Mouse (Mus musculus) splenic B cell, adult 2 months (primary cell): Measurements from ENCODE around the gene Mtif3.
"Not testable (repeated sequence)": the region's sequence is repeated elsewhere in the genome, so short reads cannot be mapped to it uniquely, and the experiment has no call there.

ENCODE experiments used
- DNase-seq: peaks from one replicate; pipeline ENCODE4 v3.0.0-alpha.2; 2011; ENCODE audit warnings: low read depth, low spot score
- H3K27me3 ChIP-seq: 2 replicates; pipeline ENCODE4 v1.6.1; 2012; ENCODE audit warnings: mild to moderate bottlenecking, low read length, moderate library complexity, mixed read lengths; ENCODE audit not compliant: control insufficient read depth, poor library complexity, insufficient read depth, severe bottlenecking
- H3K36me3 ChIP-seq: 2 replicates; pipeline ENCODE4 v1.6.1; 2012; ENCODE audit warnings: mild to moderate bottlenecking, low read length, moderate library complexity, mixed read lengths; ENCODE audit not compliant: control insufficient read depth, poor library complexity, insufficient read depth, severe bottlenecking

Mtif3 gene

DNA sequence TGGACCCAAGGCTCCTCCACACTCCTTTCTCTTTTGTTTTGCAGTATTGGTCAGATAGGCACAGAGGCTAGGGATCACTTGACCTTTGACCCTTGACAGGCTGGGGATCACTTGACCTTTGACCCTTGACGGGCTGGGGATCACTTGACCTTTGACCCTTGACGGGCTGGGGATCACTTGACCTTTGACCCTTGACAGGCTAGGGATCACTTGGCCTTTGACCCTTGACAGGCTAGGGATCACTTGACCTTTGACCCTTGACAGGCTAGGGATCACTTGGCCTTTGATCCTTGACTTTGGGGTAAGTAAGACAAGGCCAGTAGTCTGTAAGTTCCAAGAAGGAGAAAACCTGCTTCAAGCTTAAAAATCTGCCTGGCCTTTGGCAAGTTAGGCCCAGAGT, 21.7 kb downstream of the Mtif3 start:
- not testable (repeated sequence) for DNase-seq

GRCm38 (mm10) chr5:146940219-146940618, 23.4 kb downstream of the Mtif3 start:
- H3K36me3 ChIP-seq: no peaks in the 10 kb centered on the region
- no peaks in the 10 kb centered on the region for H3K27me3 ChIP-seq
- DNase-seq: peak; percentile 63

More for the DNA sequence above, 21.7 kb downstream of the Mtif3 start:
- not testable (repeated sequence) for H3K27me3 ChIP-seq, H3K36me3 ChIP-seq

GRCm38 (mm10) chr5:146939109-146939796, 24.3 kb downstream of the Mtif3 start:
- Histone ChIP-seq H3K27me3 (no peaks in the 10 kb centered on the region), H3K36me3 (no peaks in the 10 kb centered on the region)
- DNase-seq: no peak

DNA sequence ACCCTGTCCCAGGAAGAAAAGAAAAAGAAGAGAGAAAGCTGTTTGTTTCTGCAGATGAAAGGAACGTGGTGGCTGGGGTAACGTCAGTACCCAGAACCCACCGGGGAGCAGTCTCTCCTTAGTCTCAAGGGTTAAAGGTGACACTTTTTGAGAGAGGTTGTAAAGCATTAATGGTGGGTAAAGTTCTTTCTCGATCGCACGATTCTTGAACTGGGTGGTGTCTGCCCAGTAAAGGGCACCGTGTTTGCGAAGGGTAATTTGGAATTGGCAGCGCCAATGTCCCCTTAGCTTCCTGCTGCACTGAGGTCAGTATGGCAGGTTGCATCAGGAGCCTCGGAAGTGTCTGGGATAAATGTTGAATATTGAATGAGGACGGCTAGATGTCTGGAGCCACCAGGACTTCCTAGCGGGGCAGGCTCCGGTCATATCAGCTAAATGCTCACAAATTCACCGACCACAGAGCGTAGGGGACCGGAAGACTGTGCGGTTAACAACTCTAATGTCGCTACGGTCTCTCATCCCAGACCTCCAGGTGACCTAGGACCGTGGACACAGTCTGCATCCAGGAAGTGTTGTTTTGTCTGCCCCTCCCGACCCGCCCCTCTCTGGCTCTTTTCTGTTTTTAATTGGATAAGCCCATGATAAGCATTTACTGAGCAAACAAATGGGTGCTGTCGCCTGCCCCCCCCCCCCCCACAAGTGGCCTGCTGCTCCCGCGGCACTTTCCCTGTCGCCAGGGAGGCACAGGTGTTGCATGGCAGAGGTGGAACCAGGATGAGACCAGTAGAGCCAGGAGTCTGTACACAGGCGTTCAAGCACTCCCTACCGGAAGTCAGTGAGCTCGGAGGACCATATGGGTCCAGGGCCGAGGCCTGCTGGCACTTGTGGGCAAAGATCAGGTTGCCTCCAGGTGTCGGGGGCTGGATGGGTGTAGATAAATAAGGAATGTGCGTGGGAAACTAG, 25.8 kb downstream of the Mtif3 start:
- Histone ChIP-seq H3K27me3 (no peaks in the 10 kb centered on the region), H3K36me3 (no peaks in the 10 kb centered on the region)
- no peak for DNase-seq

- H3K36me3 ChIP-seq: no peaks in the 10 kb centered on the region
- no peaks in the 10 kb centered on the region for H3K27me3 ChIP-seq
- no peak for DNase-seq
These were observed 30.1 kb downstream of the Mtif3 start for GRCm38 (mm10) chr5:146933466-146933865.

DNA sequence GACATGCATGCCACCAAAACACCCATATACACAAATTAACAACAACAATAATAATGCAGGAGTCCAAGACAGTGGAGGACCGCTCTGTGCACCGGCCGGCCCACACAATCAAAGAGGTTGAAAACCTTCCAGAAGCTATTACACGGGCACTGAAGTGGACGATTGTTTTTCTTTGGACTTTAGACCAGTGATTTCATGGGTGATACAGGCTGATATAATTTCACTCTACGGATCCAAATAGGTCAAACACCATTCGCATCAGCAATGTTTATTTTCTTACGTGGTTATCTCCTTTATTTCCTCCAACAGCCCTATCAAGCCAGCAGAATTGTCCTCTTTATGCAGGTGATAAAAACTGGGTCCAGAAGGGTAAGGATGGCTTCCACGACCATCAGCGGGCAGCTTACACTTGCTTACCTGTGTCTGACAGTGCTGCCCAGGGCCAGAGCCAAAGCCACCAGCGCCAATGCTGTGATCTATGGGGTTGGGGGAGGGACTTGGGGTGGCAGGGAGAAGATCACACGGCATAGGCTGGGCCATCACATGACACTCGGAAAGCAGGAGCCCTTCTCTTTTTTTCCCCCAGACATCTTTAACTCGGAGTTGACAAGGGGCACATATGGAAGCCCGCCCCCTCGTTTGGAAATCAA, 31.6 kb downstream of the Mtif3 start:
- H3K36me3 ChIP-seq: no peaks in the 10 kb centered on the region
- DNase-seq: no peak
- no peaks in the 10 kb centered on the region for H3K27me3 ChIP-seq

- no peaks in the 10 kb centered on the region for H3K36me3 ChIP-seq
These were observed 32.2 kb downstream of the Mtif3 start for GRCm38 (mm10) chr5:146931422-146931821.

DNA sequence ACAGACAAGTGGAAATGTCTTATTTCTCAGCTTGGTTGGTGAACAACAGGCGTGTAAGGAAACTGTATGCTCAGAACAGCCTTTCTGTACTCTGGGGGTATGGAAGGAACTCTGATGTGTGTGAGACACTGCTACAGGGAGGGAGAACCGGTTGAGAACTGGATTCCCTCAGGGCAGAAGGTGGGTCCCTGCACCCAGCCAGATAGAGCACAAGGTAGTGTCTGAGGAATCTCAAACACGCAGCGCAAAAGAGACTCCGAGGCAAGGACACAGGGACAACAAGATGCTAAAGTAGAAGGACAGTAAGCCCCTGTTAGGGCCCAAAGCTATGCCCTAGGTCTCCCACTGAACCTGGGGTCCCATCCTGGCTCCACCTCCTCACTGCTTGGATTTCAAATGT, 36.9 kb downstream of the Mtif3 start:
- Histone ChIP-seq H3K27me3 (no peaks in the 10 kb centered on the region), H3K36me3 (no peaks in the 10 kb centered on the region)
- no peak for DNase-seq

More at GRCm38 (mm10) chr5:146931422-146931821, 32.2 kb downstream of the Mtif3 start:
- DNase-seq: no peak
- no peaks in the 10 kb centered on the region for H3K27me3 ChIP-seq

DNA sequence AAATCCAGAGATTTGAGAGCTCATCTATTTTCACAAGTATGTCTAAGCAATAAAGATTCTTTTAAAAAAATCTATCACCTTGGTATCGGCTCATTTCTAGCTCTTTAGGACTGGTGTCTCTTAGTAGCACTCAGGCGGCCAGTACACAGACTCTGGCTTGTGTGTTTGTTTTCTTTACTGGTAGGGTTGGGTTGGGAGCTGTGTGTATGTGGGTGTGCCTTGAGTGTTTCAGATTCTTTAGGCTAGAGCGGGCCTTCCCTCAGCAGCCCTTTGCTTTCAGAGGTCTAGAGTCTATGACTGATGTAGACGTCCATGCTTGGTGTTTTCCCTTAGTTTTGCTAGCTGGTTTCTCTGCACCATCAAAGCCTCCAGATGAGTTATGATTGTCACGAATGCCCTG, 40.1 kb downstream of the Mtif3 start:
- no peaks in the 10 kb centered on the region for H3K36me3 ChIP-seq
- no peaks in the 10 kb centered on the region for H3K27me3 ChIP-seq
- DNase-seq: no peak

DNA sequence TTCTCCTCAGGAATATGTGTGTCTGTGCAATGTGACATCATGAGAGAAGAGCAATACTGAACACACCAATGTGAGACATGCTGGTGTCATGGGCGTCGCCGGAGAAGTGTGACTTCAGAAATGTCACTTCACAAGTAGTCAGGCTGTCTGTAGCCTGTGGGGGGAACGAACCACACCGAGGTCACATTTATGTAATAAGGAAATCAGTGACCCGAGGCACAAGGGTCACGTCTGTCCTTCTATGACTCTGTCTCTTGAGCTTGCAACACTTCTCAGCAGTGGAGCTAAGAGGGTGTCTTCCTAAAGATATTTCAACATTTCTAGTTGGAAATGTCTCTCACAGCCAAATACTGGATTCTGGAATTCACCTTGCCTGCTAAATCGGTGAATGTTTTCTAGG, 42.4 kb downstream of the Mtif3 start:
- DNase-seq: no peak
- Histone ChIP-seq H3K36me3 (no peaks in the 10 kb centered on the region), H3K27me3 (no peaks in the 10 kb centered on the region)

DNA sequence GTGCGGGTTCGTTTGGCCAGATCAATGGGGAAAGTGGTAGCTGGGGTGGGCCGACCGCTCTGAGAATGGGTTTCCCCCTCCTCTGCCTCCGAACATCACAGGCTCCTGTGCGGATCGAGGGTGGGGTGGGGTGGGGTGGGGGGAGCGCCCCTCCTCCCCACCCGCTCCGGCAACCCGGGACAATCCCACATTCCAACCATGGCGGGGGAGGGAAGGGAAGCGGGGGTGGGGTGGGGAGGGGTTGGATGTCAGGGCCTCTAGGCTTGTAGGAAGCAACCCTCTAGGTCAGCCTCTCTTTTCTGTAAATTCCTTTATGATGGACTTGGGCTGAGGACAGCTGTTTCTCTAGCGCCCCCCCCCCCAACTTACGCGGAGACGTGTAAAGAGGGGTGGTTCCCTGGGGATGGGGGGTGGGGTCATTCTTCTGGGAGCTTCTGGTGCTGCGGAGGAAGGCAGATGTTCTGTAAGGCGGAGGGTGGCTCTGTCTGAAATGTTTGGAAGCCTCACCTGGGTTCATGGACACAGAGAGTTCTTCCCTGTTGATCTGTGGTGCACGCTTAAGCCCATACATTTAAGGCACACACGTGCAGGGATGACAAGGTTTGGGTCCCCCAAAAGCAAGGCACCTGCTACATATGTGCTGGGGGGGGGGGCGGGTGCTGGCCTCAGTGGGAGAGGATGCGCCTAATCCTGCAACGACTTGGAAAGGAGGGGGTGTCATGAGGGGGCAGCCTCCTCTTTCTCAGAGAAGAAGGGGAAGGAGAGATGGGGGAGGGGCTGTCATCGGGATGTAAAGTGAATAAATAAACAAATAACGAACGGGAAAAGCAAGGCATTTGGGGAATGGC, 43.1 kb downstream of the Mtif3 start:
- H3K36me3 ChIP-seq: no peaks in the 10 kb centered on the region
- DNase-seq: no peak
- no peaks in the 10 kb centered on the region for H3K27me3 ChIP-seq

DNA sequence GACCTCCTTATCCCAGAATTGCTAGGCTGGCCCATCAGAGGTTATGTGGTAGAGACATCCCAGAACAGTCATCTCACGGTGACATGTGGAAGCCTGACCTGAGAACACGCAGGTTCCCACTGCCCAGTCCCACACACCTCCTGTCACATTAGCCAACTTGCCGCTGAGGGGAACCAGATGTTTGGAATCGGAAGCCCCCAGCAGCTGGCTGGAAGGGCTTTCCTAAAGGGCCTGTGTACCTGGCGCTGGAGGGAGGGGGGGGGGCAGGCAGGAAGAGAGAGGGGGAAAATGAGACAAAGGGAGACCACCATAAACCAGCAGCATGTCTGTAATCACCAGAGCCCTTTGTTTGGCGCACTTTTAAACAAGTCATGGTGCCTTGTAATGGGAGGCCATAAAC, 43.7 kb downstream of the Mtif3 start:
- no peaks in the 10 kb centered on the region for H3K27me3 ChIP-seq
- H3K36me3 ChIP-seq: no peaks in the 10 kb centered on the region
- no peak for DNase-seq

- H3K27me3 ChIP-seq, H3K36me3 ChIP-seq, DNase-seq: not testable (repeated sequence)
These were observed 46.2 kb downstream of the Mtif3 start for GRCm38 (mm10) chr5:146917357-146917756.

- Histone ChIP-seq H3K36me3 (no peaks in the 10 kb centered on the region), H3K27me3 (no peaks in the 10 kb centered on the region)
- DNase-seq: no peak
These were observed 46.8 kb downstream of the Mtif3 start for GRCm38 (mm10) chr5:146916806-146917205.
